8 mouse cellular contexts compared by ENCODE assay signal in genomic region chr17:15656881-15657607, GRCm38 (mm10). TPM values are rescaled to one million over a fixed set of nuclear protein-coding genes. Genes with fewer than 3 reads are reported as not detected.
A peak's percentile ranks its signal among the peaks of the same experiment; 100 is the strongest.
DNase-seq lines count a peak whose midpoint lies in the region; ATAC-seq and TF ChIP-seq lines count a peak whose summit lies in the region.
"Had no signal": no experiment of that assay in that cellular context is flagged by ENCODE, and none has a peak within 500 bp of the region (broad histone marks: within the 10 kb centered on the region; RNA-seq: fewer than 3 reads in every experiment).

No protein-coding gene starts in this region.

- no peak overlapping the region for H3K27ac ChIP-seq in embryonic facial prominence, embryonic 15.5 days (replicated peaks)
- no peak overlapping the region for H3K27ac ChIP-seq in intestine, embryonic 16.5 days (ENCODE audit: low read length)
- H3K27ac ChIP-seq in small intestine, adult 2 months (ENCODE audit: insufficient read depth, low read depth, low read length), result peak overlapping the region; percentile 33
- H3K27ac ChIP-seq in left cerebral cortex, adult 2 months, result no peak overlapping the region

- H3K4me3 ChIP-seq in embryonic facial prominence, embryonic 15.5 days (replicated peaks), result no peak overlapping the region
- H3K4me3 ChIP-seq in intestine, embryonic 16.5 days (ENCODE audit: low read length), result peak overlapping the region; percentile 8; the same call in 1 of the 2 replicates
- H3K4me3 ChIP-seq in lung, adult 2 months (replicated peaks; ENCODE audit: extremely low read depth, low read depth, low read length), result no peak overlapping the region
- H3K4me3 ChIP-seq in small intestine, adult 2 months (ENCODE audit: low read depth, low read length), result no peak overlapping the region
- H3K4me3 ChIP-seq in left cerebral cortex, adult 2 months, result no peak overlapping the region
- H3K4me3 ChIP-seq: erythroblast, embryonic 14.5 days had no signal

- no peak overlapping the region for H3K9ac ChIP-seq in embryonic facial prominence, embryonic 15.5 days
- no peak overlapping the region for H3K9ac ChIP-seq in intestine, embryonic 16.5 days (ENCODE audit: low read depth, low read length)

- no peaks in the 10 kb centered on the region for H3K27me3 ChIP-seq in embryonic facial prominence, embryonic 15.5 days
- no peaks in the 10 kb centered on the region for H3K27me3 ChIP-seq in intestine, embryonic 16.5 days (replicated peaks; ENCODE audit: control insufficient read depth, insufficient read depth, low read length)
- H3K27me3 ChIP-seq in small intestine, adult 2 months (ENCODE audit: control insufficient read depth, insufficient read depth, low read length), result no peaks in the 10 kb centered on the region

- 9% methylated on average over 6 of the region's 6 CpGs for WGBS in embryonic facial prominence, embryonic 15.5 days
- WGBS in intestine, embryonic 16.5 days, result 23% methylated on average over 6 of the region's 6 CpGs
- whole genome bisulfite sequencing in lung, adult 2 months, result 5% methylated on average over 6 of the region's 6 CpGs
- 7% methylated on average over 6 of the region's 6 CpGs for WGBS in small intestine, adult 2 months

- H3K4me2 ChIP-seq in embryonic facial prominence, embryonic 15.5 days (replicated peaks), result peak overlapping the region; percentile 19; the same call in 1 of the 2 replicates
- H3K4me2 ChIP-seq in intestine, embryonic 16.5 days (ENCODE audit: low read depth, low read length), result peak overlapping the region; percentile 35

- no peaks in the 10 kb centered on the region for H3K36me3 ChIP-seq in embryonic facial prominence, embryonic 15.5 days
- H3K36me3 ChIP-seq in intestine, embryonic 16.5 days (ENCODE audit: control insufficient read depth, insufficient read depth, low read length), result no peaks in the 10 kb centered on the region
- no peaks in the 10 kb centered on the region for H3K36me3 ChIP-seq in small intestine, adult 2 months (ENCODE audit: control insufficient read depth, insufficient read depth, low read length)

- no peaks in the 10 kb centered on the region for H3K9me3 ChIP-seq in embryonic facial prominence, embryonic 15.5 days (replicated peaks)
- no peaks in the 10 kb centered on the region for H3K9me3 ChIP-seq in intestine, embryonic 16.5 days (ENCODE audit: control insufficient read depth, low read length)

- peak; percentile 6; the same call in 1 of the 2 replicates for TF ChIP-seq CTCF in brain, embryonic 14.5 days (IDR thresholded peaks at IDR 0.05; ENCODE audit: borderline replicate concordance, extremely low read depth, insufficient read depth, insufficient read length)
- no peak for TF ChIP-seq CTCF in lung, adult 2 months (IDR thresholded peaks at IDR 0.05; ENCODE audit: insufficient read depth, low read length)
- no peak for TF ChIP-seq CTCF in small intestine, adult 2 months (IDR thresholded peaks at IDR 0.05; ENCODE audit: extremely low read depth, insufficient read length, insufficient replicate concordance, low read depth, low read length)
- TF ChIP-seq CTCF in left cerebral cortex, adult 2 months (IDR thresholded peaks at IDR 0.05), result no peak

- intact Hi-C loops in left cerebral cortex, adult 2 months (cut with DNase I), result no loop called here

- TF ChIP-seq POLR2A in brain, embryonic 14.5 days (IDR thresholded peaks at IDR 0.05; ENCODE audit: borderline replicate concordance, extremely low read depth, insufficient read depth, insufficient read length, poor library complexity, severe bottlenecking), result no peak
- TF ChIP-seq POLR2A in lung, adult 2 months (IDR thresholded peaks at IDR 0.05; ENCODE audit: borderline replicate concordance, extremely low read depth, low read depth, low read length), result no peak
- TF ChIP-seq POLR2A in small intestine, adult 2 months (IDR thresholded peaks at IDR 0.05; ENCODE audit: low read depth, low read length), result no peak

- H3K4me1 ChIP-seq in embryonic facial prominence, embryonic 15.5 days, result peaks cover 7% of the 10 kb centered on the region; the same call in 1 of the 2 replicates
- H3K4me1 ChIP-seq in intestine, embryonic 16.5 days (ENCODE audit: control insufficient read depth, insufficient read depth, low read length), result no peaks in the 10 kb centered on the region
- no peaks in the 10 kb centered on the region for H3K4me1 ChIP-seq in lung, adult 2 months (ENCODE audit: control insufficient read depth, insufficient read depth, low read length)
- peaks cover 5% of the 10 kb centered on the region; the same call in 1 of the 2 replicates for H3K4me1 ChIP-seq in small intestine, adult 2 months (ENCODE audit: control insufficient read depth, insufficient read depth, insufficient read length, low read length)

- ATAC-seq in embryonic facial prominence, embryonic 15.5 days (ENCODE audit: insufficient number of reproducible peaks, low FRiP score, low TSS enrichment, low read depth), result no peak; the same call in 1 of the 2 replicates
- peak; percentile 96 for ATAC-seq in intestine, embryonic 16.5 days

- DNase-seq in brain, embryonic 14.5 days (ENCODE audit: low read depth), result peak; percentile 20
- peak; percentile 11 for DNase-seq in lung, adult 2 months
- DNase-seq in left cerebral cortex, adult 2 months (ENCODE audit: extremely low spot score in 1 of 2, low spot score in 2 of 2), result no peak
- no peak for DNase-seq in layer of hippocampus, adult 9-10 months (ENCODE audit: low spot score)

RNA-seq across cellular contexts. Expression of gene Chd1, which starts 47.7 kb away (rescaled TPM):
- 6.5 and 10.4 TPM in 2 replicates for polyA plus RNA-seq in brain, embryonic 14.5 days (2012; rRNA removed)
- polyA plus RNA-seq in embryonic facial prominence, embryonic 15.5 days (2015; fragmentation: Nextera tagmentation; extraction: Ambion mirVana), result 27.2 and 29.1 TPM in 2 replicates
- 13.4 and 14.3 TPM in 2 replicates for polyA plus RNA-seq in intestine, embryonic 16.5 days (2015; fragmentation: Nextera tagmentation; extraction: Ambion mirVana)
- polyA plus RNA-seq in lung, adult 2 months (2012; rRNA removed), result 7.9 and 8.2 TPM in 2 replicates
- polyA plus RNA-seq in small intestine, adult 2 months (2012; rRNA removed), result 4.8 and 15.6 TPM in 2 replicates
- 10 to 100 TPM; 25.0 to 28.5 TPM for total RNA-seq in left cerebral cortex, adult 2 months (2021)

Comparison
In these comparisons a context has a peak if more than half of its experiments do, and no peak if none do; other contexts are left out.
1. DNase-seq: peak in brain, embryonic 14.5 days (single experiment) and lung, adult 2 months (single experiment); none in left cerebral cortex, adult 2 months (0 of 2) and layer of hippocampus, adult 9-10 months (single experiment).